Mouse (Mus musculus) liver, embryonic 12.5 days (tissue): ENCODE data around the gene Sin3a. TPM values are rescaled to one million over a fixed set of nuclear protein-coding genes. Genes with fewer than 3 reads are reported as not detected.
A peak's percentile ranks its signal among the peaks of the same experiment; 100 is the strongest.

Experiments
- ATAC-seq: fragments of 200-750 bp; cut with Nextera tagmentation; 2 replicates; pipeline ENCODE4 v1.8.0; 2017; ENCODE audit warnings: moderate number of reproducible peaks, mild to moderate bottlenecking, moderate library complexity
- H3K27ac ChIP-seq: fragments of 300-500 bp; sonication (generic); 2 replicates; pipeline ENCODE4 v1.5.1; 2016; ENCODE audit warnings: mild to moderate bottlenecking
- H3K27me3 ChIP-seq: fragments of 300-500 bp; sonication (generic); replicated peaks from 2 replicates; pipeline ENCODE4 v1.6.1; 2016; ENCODE audit warnings: mild to moderate bottlenecking, moderate library complexity
- H3K36me3 ChIP-seq: fragments of 300-500 bp; sonication (generic); 2 replicates; pipeline ENCODE4 v1.6.1; 2016; ENCODE audit warnings: mild to moderate bottlenecking, moderate library complexity
- H3K4me1 ChIP-seq: fragments of 300-500 bp; sonication (generic); 2 replicates; pipeline ENCODE4 v1.6.1; 2016
- H3K4me2 ChIP-seq: fragments of 300-500 bp; sonication (generic); 2 replicates; pipeline ENCODE4 v1.6.1; 2016; ENCODE audit warnings: mild to moderate bottlenecking, moderate library complexity
- H3K4me3 ChIP-seq: fragments of 300-500 bp; sonication (generic); 2 replicates; pipeline ENCODE4 v1.5.1; 2016; ENCODE audit warnings: mild to moderate bottlenecking, moderate library complexity
- H3K9ac ChIP-seq: fragments of 300-500 bp; sonication (generic); 2 replicates; pipeline ENCODE4 v1.6.1; 2016; ENCODE audit warnings: mild to moderate bottlenecking, moderate library complexity
- H3K9me3 ChIP-seq: fragments of 300-500 bp; sonication (generic); replicated peaks from 2 replicates; pipeline ENCODE4 v1.6.1; 2016; ENCODE audit warnings: mild to moderate bottlenecking, moderate library complexity
- WGBS: fragments of 180-500 bp; shearing (Covaris S2); methylation state at CpG from one replicate; pipeline ENCODE4 v1.1.7; 2016; ENCODE audit not compliant: insufficient replicate concordance; 5-methylcytosine and 5-hydroxymethylcytosine counted together
- polyA plus RNA-seq: library from polyadenylated mRNA; unstranded; fragments of >200 nt; fragmentation: Nextera tagmentation; extraction: Ambion mirVana; gene quantifications from 2 replicates; pipeline ENCODE4 v1.2.1, GENCODE M21; 2016

The Sin3a gene
- polyA plus RNA-seq, 1 experiment from 2014 or later: 20.5 TPM

DNA sequence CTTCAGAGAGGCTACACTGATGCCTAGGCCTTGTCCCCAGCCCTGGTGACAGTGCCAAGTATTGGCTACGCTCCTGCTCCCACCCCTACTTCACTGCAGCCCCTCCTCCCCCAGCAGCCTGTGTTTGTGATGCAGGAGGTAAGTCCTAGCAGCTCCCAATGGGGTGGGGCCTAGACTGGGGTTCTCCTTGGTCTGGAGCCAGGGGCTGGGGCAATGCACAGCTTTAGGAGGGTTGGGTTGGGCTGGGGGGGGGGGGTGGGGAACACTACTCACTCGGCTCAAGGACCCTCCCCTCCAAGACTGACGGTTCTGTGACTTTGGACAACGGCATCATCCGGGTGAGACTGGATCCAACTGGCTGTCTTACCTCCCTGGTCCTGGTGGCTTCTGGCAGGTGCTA lies 67.7 kb downstream of the Sin3a start:
- Histone ChIP-seq H3K9ac (no peak overlapping the region), H3K4me2 (no peak overlapping the region), H3K9me3 (no peaks in the 10 kb centered on the region), H3K36me3 (peaks cover 84% of the 10 kb centered on the region), H3K4me3 (no peak overlapping the region), H3K27ac (no peak overlapping the region), H3K27me3 (no peaks in the 10 kb centered on the region), H3K4me1 (no peaks in the 10 kb centered on the region)
- no peak; the same call in 1 of the 2 replicates for ATAC-seq
- 83% methylated on average over 5 of the region's 5 CpGs for WGBS

DNA sequence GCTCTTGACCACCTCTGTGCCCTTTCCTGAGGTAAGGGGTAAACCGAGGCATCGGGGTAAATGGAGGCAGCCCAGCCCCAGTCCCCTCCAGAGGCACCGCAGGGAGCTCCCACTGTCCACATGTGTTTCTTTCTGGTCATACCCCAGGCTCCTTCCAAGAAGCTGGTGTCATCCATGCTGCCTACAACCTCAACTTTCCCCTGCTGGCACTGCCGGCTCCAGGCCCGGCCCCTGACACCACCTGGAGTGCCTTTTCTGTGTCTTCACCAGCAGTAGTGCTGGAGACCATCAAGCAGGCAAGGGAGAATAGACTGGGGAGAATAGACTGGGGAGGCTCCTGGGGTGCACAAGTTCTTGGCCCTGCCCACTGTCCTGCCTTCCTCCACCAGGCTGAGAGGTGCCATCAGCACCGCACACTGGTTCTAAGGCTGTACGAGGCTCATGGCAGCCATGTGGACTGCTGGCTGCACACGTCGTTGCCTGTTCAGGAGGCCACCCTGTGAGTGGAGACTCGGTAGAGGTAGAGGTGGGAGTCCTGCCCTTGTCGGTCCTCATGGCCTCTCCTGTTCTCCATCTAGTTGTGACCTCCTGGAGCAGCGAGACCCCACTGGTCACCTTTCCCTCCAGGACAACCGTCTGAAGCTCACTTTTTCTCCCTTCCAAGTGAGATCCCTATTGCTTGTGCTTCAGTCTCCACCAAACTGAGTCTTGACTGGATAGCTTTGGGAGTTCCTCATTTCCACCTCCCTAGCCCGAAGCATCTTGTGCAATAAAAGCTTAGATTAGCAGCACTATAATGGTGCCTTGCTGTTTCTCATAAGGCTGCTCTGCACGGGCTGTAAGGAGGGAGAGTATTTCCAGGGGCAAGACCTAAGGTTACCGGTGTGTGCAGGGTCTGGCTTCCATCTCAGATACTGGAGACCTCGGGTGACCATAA lies 69.8 kb downstream of the Sin3a start:
- no peak overlapping the region for H3K27ac ChIP-seq
- H3K9ac ChIP-seq: no peak overlapping the region
- H3K36me3 ChIP-seq: peaks cover 64% of the 10 kb centered on the region
- WGBS: 74% methylated on average over 17 of the region's 17 CpGs
- no peak for ATAC-seq
- H3K4me3 ChIP-seq: no peak overlapping the region
- no peak overlapping the region for H3K4me2 ChIP-seq
- no peaks in the 10 kb centered on the region for H3K27me3 ChIP-seq
- H3K9me3 ChIP-seq: no peaks in the 10 kb centered on the region
- no peaks in the 10 kb centered on the region for H3K4me1 ChIP-seq

DNA sequence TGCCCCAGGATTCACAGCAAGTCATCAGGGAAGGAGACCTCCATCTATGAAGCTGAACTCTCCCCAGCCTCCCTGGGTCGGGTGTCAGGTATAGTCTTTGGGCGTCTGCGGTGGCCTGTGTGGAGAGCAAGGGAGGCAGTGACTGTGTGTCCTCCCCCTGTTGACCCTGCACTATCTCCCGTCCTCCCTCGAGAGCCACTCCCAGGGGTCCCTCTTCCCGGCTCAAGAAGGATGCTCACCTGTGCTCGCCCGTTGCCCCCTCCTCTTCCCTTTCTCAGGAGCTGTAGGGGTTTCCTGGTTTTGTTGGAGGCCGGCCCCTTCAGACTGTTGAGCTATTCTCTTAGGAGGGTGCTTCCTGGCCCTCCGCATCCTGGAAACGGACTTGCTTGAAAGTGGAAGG lies 71.4 kb downstream of the Sin3a start:
- no peak overlapping the region for H3K27ac ChIP-seq
- no peak overlapping the region for H3K9ac ChIP-seq
- ATAC-seq: no peak
- no peaks in the 10 kb centered on the region for H3K9me3 ChIP-seq
- WGBS: 73% methylated on average over 11 of the region's 11 CpGs
- no peak overlapping the region for H3K4me2 ChIP-seq
- peaks cover 11% of the 10 kb centered on the region for H3K4me1 ChIP-seq
- H3K36me3 ChIP-seq: peaks cover 49% of the 10 kb centered on the region
- H3K4me3 ChIP-seq: no peak overlapping the region
- H3K27me3 ChIP-seq: no peaks in the 10 kb centered on the region

DNA sequence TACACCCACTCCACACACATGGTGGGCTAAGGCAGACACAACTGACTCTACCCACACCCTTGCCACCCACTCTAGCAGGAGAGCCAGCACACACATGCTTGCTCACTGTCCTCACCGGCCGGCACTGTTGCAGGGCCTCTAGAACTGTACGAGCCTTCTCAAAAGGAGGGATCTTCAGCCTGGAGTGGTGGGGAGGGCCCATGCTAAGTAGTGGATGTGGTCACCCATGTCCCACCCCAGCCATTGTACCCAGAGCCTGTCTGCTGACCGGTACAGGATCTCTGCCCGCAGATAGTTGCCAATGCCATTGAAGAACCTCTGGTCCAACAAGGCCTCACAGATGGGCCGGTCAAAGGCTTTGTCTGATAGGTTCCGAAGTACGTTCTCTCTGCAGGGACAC lies 73.0 kb downstream of the Sin3a start:
- no peak overlapping the region for H3K4me3 ChIP-seq
- no peak overlapping the region for H3K4me2 ChIP-seq
- peaks cover 20% of the 10 kb centered on the region for H3K4me1 ChIP-seq
- no peak overlapping the region for H3K27ac ChIP-seq
- no peak overlapping the region for H3K9ac ChIP-seq
- ATAC-seq: no peak
- H3K9me3 ChIP-seq: no peaks in the 10 kb centered on the region
- H3K36me3 ChIP-seq: peaks cover 33% of the 10 kb centered on the region
- H3K27me3 ChIP-seq: no peaks in the 10 kb centered on the region
- WGBS: 81% methylated on average over 8 of the region's 8 CpGs

DNA sequence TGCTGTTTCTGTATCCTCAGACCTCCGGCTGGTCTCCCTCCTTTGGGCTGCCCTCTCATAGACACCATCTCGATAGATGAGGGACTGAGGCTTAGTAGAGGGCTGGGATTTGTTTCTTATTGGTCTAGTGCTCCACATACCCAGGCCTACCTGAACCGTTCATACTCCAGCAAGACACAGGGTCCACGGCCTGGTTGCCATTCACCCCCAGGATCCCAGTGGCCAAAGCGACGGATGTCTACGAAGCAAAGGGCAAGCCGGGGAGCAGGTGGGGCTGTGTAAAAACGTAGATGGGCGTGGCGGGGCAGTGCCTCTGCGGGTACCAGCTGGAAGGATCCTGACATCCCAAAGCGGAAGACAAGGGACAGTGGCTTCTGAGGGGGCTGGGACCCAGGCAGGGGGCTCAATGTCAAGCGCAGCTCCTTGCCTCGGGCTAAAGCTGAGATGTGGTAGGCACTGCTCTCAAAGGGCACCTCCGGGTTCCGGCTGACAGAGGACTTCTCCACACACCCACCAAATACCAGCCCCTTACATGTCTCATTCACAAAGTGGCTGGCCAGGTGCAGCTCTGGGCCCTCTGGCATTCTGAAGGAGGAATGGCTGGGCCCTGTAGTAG lies 74.7 kb downstream of the Sin3a start:
- Histone ChIP-seq H3K4me3 (no peak overlapping the region), H3K36me3 (peaks cover 16% of the 10 kb centered on the region), H3K4me1 (peaks cover 20% of the 10 kb centered on the region), H3K4me2 (0 out of 2 replicates have a peak overlapping the region, but pooled peaks have one; percentile 82), H3K9me3 (no peaks in the 10 kb centered on the region), H3K27ac (no peak overlapping the region), H3K27me3 (no peaks in the 10 kb centered on the region), H3K9ac (no peak overlapping the region)
- 78% methylated on average over 17 of the region's 17 CpGs for WGBS
- no peak for ATAC-seq

DNA sequence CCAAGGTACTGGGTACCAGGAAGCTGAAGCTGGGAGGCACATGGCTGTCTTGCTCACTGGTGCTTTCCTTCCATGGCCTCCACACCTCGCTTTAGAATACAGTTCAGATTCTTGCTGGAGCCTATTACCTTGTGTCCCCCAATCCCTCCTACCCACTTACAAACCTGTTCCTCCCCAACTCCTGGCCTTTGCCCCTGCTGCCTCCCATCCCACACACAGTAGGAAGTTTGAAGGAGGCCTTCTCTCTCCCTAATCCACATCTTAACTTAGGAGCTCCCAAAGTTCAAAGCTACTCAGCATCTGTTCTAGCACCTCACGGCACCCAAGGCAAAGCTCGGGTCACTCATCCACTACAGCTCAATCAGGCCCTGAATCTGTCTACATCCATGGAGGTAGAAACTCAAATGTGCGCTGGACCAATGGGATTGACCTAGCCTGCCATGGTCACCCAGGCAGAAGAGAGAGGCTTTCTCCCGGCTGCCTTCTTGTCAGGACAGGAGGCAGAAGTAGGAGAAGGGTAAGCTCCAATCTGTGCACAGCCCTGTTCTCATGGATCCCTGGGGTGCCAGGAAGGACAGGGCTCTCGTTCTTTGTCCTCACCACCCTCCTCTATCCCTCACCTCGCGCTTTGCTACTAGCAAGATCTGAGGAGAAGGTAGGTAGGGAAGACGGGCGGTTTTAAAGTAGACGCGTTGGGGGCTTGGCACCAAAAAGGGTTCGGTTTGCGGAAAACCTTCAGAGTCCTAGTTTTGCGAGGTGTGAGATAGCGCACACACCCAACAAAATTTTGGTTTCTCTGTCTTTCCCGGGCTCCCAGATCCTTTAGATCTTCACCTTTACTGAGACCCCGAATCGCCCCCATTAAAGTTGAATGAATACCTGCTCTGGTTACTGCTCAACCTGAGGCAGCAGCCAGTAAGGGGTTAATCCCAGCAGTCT lies 75.6 kb downstream of the Sin3a start:
- no peaks in the 10 kb centered on the region for H3K27me3 ChIP-seq
- H3K4me1 ChIP-seq: peaks cover 20% of the 10 kb centered on the region
- peaks cover 6% of the 10 kb centered on the region for H3K36me3 ChIP-seq
- peak overlapping the region; percentile 82 for H3K4me2 ChIP-seq
- H3K27ac ChIP-seq: peak overlapping the region; percentile 81
- 0 out of 2 replicates have a peak, but pooled peaks have one; percentile 16 for ATAC-seq
- H3K9me3 ChIP-seq: no peaks in the 10 kb centered on the region
- 12% methylated on average over 19 of the region's 19 CpGs for WGBS
- H3K9ac ChIP-seq: peak overlapping the region; percentile 71
- peak overlapping the region; percentile 65 for H3K4me3 ChIP-seq

DNA sequence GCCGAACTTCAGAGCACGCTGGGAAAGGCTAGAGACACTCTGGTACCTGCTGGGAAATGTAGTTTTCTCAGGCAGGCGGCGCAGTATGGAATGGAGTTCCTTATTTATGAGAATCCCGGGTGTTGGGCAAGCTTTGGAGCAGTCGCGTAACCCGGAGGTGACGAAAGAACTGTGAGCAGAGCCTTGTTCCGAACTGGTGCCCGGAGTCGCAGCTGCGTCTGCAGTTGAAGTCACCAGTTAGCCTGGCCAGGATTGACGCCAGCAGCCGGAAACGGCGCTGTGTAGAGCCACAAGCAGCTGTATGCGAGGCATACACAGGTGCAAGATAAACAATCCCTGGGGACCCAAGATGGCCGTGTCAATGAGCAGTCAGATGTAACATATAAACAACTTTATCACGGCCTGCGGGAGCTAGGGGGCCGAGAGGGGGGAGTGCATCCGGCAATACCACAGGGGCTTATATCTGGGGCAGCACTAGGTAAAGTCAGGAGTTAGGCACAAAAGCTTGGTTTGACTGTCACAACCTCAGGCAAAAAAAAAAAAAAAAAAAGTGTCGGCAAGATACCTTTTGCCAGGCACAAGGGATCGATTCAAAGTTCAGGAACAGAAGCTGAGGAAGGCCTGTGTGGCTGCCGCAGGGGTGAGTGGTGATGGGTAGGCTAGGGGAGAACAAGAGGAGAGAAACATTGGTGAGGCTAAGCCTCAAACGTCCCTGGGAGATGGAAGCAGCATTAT lies 76.5 kb downstream of the Sin3a start, which contains the start of gene Neil1:
Gene Neil1, minus strand, starts transcription at position 162 of the 735 bp plus-strand sequence.
- H3K27me3 ChIP-seq: no peaks in the 10 kb centered on the region
- H3K4me2 ChIP-seq: peak within 1 kb of the TSS; percentile 82
- peak within 1 kb of the TSS; percentile 81 for H3K27ac ChIP-seq
- peaks cover 20% of the 10 kb centered on the region for H3K4me1 ChIP-seq
- WGBS: 2% methylated on average over 27 of the region's 27 CpGs
- no peaks in the 10 kb centered on the region for H3K9me3 ChIP-seq
- peak within 1 kb of the TSS; percentile 65 for H3K4me3 ChIP-seq
- ATAC-seq: peak; percentile 89
- H3K36me3 ChIP-seq: no peaks in the 10 kb centered on the region
- H3K9ac ChIP-seq: peak within 1 kb of the TSS; percentile 71

DNA sequence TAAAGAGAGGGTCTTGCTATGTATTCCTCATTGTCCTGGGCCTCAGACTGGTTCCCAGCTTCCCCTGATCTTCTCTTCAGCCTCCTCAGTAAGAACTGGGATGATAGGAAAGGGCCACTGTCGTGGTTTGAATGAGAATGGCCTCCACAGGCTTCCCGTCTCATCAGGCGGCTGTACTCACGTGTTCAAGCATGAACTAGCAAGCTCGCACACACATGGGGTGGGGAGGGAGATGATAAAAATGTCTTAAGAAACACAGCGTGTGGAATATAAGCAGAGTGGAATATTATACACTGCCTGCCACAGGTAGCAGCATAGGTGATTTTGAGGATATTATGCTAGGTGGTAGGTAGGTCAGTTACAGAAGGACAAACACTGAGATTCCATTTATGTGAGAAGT lies 77.2 kb downstream of the Sin3a start:
- Histone ChIP-seq H3K27ac (0 out of 2 replicates have a peak overlapping the region, but pooled peaks have one; percentile 81), H3K36me3 (no peaks in the 10 kb centered on the region), H3K9me3 (no peaks in the 10 kb centered on the region), H3K4me1 (peaks cover 20% of the 10 kb centered on the region), H3K9ac (peak overlapping the region; percentile 71; the same call in 1 of the 2 replicates), H3K4me3 (peak overlapping the region; percentile 65; the same call in 1 of the 2 replicates), H3K4me2 (peak overlapping the region; percentile 82), H3K27me3 (no peaks in the 10 kb centered on the region)
- ATAC-seq: no peak
- WGBS: 69% methylated on average over 6 of the region's 6 CpGs

DNA sequence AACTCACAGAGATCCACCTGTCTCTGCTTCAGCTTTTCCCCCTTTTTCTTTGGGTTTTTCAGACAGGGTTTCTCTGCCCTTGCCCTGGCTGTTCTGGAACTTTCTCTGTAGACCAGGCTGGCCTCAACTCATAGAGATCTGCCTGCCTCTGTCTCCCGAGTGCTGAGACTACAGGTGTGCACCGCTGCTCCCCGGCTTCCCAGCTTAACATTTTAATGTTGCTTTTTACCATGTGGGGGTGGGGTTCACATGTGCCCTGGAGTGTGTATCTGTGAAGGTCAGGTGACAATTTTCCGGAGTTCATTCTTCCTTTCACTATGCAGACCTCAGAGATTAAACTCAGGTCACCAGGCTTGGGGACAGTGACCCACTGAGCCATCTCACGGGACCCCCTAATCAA lies 78.4 kb downstream of the Sin3a start:
- H3K9me3 ChIP-seq: no peaks in the 10 kb centered on the region
- H3K4me1 ChIP-seq: peaks cover 20% of the 10 kb centered on the region
- H3K27me3 ChIP-seq: no peaks in the 10 kb centered on the region
- H3K4me3 ChIP-seq: no peak overlapping the region
- peaks cover 9% of the 10 kb centered on the region for H3K36me3 ChIP-seq
- WGBS: 70% methylated on average over 5 of the region's 5 CpGs
- H3K27ac ChIP-seq: no peak overlapping the region
- no peak overlapping the region for H3K4me2 ChIP-seq
- H3K9ac ChIP-seq: no peak overlapping the region
- ATAC-seq: no peak

DNA sequence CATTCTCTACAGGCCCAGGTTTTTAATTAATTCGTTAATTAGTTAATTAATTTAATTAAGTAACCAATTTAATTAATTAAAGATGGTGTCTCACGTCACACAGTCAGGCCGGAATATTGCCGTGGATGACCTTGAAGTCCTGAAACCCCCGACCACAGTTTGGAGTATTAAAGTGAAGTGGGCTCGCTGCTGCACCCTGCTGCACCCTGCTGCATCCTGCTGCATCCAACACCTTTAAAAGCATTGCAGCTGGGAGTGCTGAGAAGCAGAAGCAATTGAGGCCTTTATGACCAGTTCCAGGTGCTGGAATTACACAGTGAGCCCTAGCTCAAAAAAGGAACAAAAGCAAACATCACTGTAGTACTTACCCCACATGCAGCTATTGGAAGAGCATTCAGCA lies 80.5 kb downstream of the Sin3a start:
- H3K27me3 ChIP-seq: no peaks in the 10 kb centered on the region
- 58% methylated on average over 6 of the region's 6 CpGs for WGBS
- peaks cover 20% of the 10 kb centered on the region for H3K4me1 ChIP-seq
- peaks cover 20% of the 10 kb centered on the region for H3K36me3 ChIP-seq
- no peaks in the 10 kb centered on the region for H3K9me3 ChIP-seq
- H3K4me3 ChIP-seq: no peak overlapping the region
- H3K27ac ChIP-seq: no peak overlapping the region
- ATAC-seq: no peak
- H3K4me2 ChIP-seq: no peak overlapping the region
- no peak overlapping the region for H3K9ac ChIP-seq

DNA sequence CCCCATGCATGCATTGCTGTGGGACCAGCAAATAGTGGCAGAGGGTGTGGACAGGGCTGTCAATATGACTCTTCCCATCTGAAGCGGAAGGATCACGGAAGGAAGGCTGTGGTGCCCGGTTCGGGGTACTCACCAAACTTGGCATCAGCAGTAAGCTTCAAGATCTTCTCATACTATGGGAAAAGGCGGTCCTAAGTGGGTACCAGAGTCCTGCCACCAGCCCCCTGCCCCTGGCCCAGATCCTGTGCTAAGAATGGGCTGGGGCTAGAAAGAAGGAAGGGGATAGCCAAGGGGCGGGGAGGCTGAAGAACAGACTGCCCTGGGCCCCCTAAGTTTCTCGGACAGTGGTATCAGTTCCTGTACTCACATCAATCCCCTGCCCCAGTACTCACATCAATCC lies 84.5 kb downstream of the Sin3a start:
- no peak for ATAC-seq
- Histone ChIP-seq H3K27ac (no peak overlapping the region), H3K4me1 (peaks cover 17% of the 10 kb centered on the region), H3K9ac (no peak overlapping the region), H3K4me3 (no peak overlapping the region), H3K4me2 (no peak overlapping the region), H3K9me3 (no peaks in the 10 kb centered on the region), H3K27me3 (no peaks in the 10 kb centered on the region), H3K36me3 (peaks cover 20% of the 10 kb centered on the region)
- whole genome bisulfite sequencing: 88% methylated on average over 7 of the region's 7 CpGs
